Mouse (Mus musculus) small intestine, adult 2 months (tissue): ENCODE measurements around the gene Rassf8.

Experiments used
- CTCF ChIP-seq: fragments of 200-500 bp; IDR thresholded peaks from 2 replicates; pipeline ENCODE4 v1.5.1; 2012; ENCODE audit warnings: low read depth, mild to moderate bottlenecking, control low read depth, inconsistent platforms, low read length, moderate library complexity, mixed read lengths; ENCODE audit not compliant: insufficient replicate concordance, insufficient read length; ENCODE audit errors: extremely low read depth
- POLR2A ChIP-seq: fragments of 200-500 bp; IDR thresholded peaks from 2 replicates; pipeline ENCODE4 v1.6.1; 2012; ENCODE audit warnings: low read depth, mild to moderate bottlenecking, control low read depth, inconsistent platforms, low read length, moderate library complexity

- TF ChIP-seq CTCF, result no peak
- TF ChIP-seq POLR2A, result no peak
Measured at GRCm38 (mm10) chr6:145781256-145781655, 34.7 kb downstream of the Rassf8 start.
